Mouse (Mus musculus): ENCODE results near the gene Nhsl1. TPM values are rescaled to one million over a fixed set of nuclear protein-coding genes. Genes with fewer than 3 reads are reported as not detected.
A peak's percentile ranks its signal among the peaks of the same experiment; 100 is the strongest.

The Nhsl1 gene
- polyA plus RNA-seq, 1 experiment from 2014 or later: 17.1 TPM

- Histone ChIP-seq H3K9me3 (replicated peaks; ENCODE audit: control insufficient read depth, low read length) (no peaks in the 10 kb centered on the region), H3K27me3 (replicated peaks; ENCODE audit: control insufficient read depth, insufficient read depth, low read length) (no peaks in the 10 kb centered on the region), H3K4me2 (ENCODE audit: low read length) (no peak overlapping the region), H3K9ac (ENCODE audit: low read length) (no peak overlapping the region), H3K36me3 (ENCODE audit: control insufficient read depth, insufficient read depth, low read length) (peaks cover 8% of the 10 kb centered on the region), H3K4me3 (ENCODE audit: low read depth, low read length) (no peak overlapping the region), H3K4me1 (ENCODE audit: control insufficient read depth, insufficient read depth, low read length) (peaks cover 28% of the 10 kb centered on the region), H3K27ac (ENCODE audit: low read depth, low read length) (no peak overlapping the region)
- WGBS: 79% methylated on average over 2 of the region's 2 CpGs
- no peak for DNase-seq (ENCODE audit: low spot score)
- no peak for ATAC-seq
These were observed 189.2 kb downstream of the Nhsl1 start for GRCm38 (mm10) chr10:18507869-18508473.

DNA sequence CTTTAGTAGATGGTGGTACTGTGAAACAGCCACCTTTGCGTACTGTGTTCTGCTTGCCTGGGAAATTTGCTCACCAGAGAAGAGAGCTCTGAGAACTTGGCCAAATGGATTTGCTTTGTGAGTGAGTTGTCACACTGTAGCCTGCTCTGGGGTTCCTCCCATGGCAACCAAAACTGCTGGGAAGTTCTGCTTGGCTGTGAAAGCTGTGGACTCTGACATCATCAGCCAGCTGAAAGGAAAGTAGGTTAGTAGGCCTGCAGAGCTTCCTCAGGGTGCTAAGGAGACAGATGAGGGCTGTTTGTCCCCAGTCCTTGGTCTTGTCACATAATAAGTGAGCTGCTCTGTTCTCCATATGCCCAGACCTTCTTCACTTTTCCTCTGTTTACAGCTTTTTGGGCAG, 189.8 kb downstream of the Nhsl1 start:
- Histone ChIP-seq H3K36me3 (ENCODE audit: control insufficient read depth, insufficient read depth, low read length) (peaks cover 8% of the 10 kb centered on the region), H3K27ac (ENCODE audit: low read depth, low read length) (no peak overlapping the region), H3K9me3 (replicated peaks; ENCODE audit: control insufficient read depth, low read length) (no peaks in the 10 kb centered on the region), H3K9ac (ENCODE audit: low read length) (no peak overlapping the region), H3K4me2 (ENCODE audit: low read length) (no peak overlapping the region), H3K4me1 (ENCODE audit: control insufficient read depth, insufficient read depth, low read length) (peaks cover 28% of the 10 kb centered on the region), H3K27me3 (replicated peaks; ENCODE audit: control insufficient read depth, insufficient read depth, low read length) (no peaks in the 10 kb centered on the region), H3K4me3 (ENCODE audit: low read depth, low read length) (no peak overlapping the region)
- WGBS: 88% methylated on average over 1 of the region's 1 CpGs
- peak; percentile 39 for DNase-seq (ENCODE audit: low spot score)
- ATAC-seq: no peak

GRCm38 (mm10) chr10:18510663-18511062, 191.9 kb downstream of the Nhsl1 start:
- H3K4me3 ChIP-seq (ENCODE audit: low read depth, low read length): no peak overlapping the region
- no peak for ATAC-seq
- 59% methylated on average over 3 of the region's 3 CpGs for WGBS
- peaks cover 8% of the 10 kb centered on the region for H3K36me3 ChIP-seq (ENCODE audit: control insufficient read depth, insufficient read depth, low read length)
- H3K4me2 ChIP-seq (ENCODE audit: low read length): no peak overlapping the region
- H3K27ac ChIP-seq (ENCODE audit: low read depth, low read length): no peak overlapping the region
- no peak for DNase-seq (ENCODE audit: low spot score)
- H3K9ac ChIP-seq (ENCODE audit: low read length): no peak overlapping the region
- H3K4me1 ChIP-seq (ENCODE audit: control insufficient read depth, insufficient read depth, low read length): peaks cover 22% of the 10 kb centered on the region
- no peaks in the 10 kb centered on the region for H3K27me3 ChIP-seq (replicated peaks; ENCODE audit: control insufficient read depth, insufficient read depth, low read length)
- H3K9me3 ChIP-seq (replicated peaks; ENCODE audit: control insufficient read depth, low read length): no peaks in the 10 kb centered on the region

DNA sequence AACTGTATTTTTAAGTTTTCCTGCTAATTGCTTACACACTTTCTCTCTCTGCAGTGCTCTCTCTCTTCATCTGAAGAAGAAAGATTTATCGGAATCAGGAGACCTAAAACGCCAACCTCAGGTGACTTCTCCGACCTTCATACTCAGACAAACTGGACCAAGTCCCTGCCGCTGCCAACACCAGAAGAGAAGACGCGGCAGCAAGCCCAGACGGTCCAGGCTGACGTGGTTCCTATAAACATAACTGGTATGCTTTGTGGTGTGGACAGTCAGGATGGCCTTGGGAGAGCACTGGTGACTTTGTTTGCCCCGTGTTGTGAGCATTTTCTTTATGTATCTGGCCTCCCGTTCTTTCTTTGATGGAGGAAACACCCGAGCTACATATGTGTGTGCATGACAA, 192.7 kb downstream of the Nhsl1 start:
- H3K9me3 ChIP-seq (replicated peaks; ENCODE audit: control insufficient read depth, low read length): no peaks in the 10 kb centered on the region
- no peak overlapping the region for H3K4me2 ChIP-seq (ENCODE audit: low read length)
- DNase-seq (ENCODE audit: low spot score) (no peak), ATAC-seq (no peak)
- peaks cover 14% of the 10 kb centered on the region for H3K4me1 ChIP-seq (ENCODE audit: control insufficient read depth, insufficient read depth, low read length)
- no peak overlapping the region for H3K4me3 ChIP-seq (ENCODE audit: low read depth, low read length)
- H3K27ac ChIP-seq (ENCODE audit: low read depth, low read length): no peak overlapping the region
- no peaks in the 10 kb centered on the region for H3K27me3 ChIP-seq (replicated peaks; ENCODE audit: control insufficient read depth, insufficient read depth, low read length)
- H3K9ac ChIP-seq (ENCODE audit: low read length): no peak overlapping the region
- 92% methylated on average over 11 of the region's 11 CpGs for WGBS
- H3K36me3 ChIP-seq (ENCODE audit: control insufficient read depth, insufficient read depth, low read length): peaks cover 8% of the 10 kb centered on the region

DNA sequence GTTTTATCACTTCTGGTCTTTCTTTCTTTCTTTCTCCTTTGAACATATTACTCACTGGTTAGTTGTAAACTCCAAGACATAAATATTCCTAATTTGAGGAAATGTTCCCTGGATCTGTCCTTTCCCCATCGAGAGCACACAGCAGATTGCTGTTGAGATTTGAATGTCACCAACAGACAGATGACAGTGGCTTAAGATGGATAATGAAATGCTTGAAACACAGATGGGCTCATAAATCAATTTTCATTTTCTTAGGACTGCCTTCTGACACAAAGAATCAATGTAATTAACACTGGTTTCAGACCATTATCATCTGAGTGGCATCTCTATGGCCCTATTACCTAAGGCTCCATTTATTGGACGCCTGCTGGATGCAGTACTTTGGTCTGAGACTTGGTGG, 203.8 kb downstream of the Nhsl1 start:
- H3K36me3 ChIP-seq (ENCODE audit: control insufficient read depth, insufficient read depth, low read length): peaks cover 18% of the 10 kb centered on the region
- H3K27me3 ChIP-seq (replicated peaks; ENCODE audit: control insufficient read depth, insufficient read depth, low read length): no peaks in the 10 kb centered on the region
- ATAC-seq (peak; percentile 13; the same call in 1 of the 2 replicates), DNase-seq (ENCODE audit: low spot score) (peak; percentile 54)
- WGBS: 50% methylated on average over 2 of the region's 2 CpGs
- peak overlapping the region; percentile 61 for H3K27ac ChIP-seq (ENCODE audit: low read depth, low read length)
- peaks cover 14% of the 10 kb centered on the region; the same call in 1 of the 2 replicates for H3K4me1 ChIP-seq (ENCODE audit: control insufficient read depth, insufficient read depth, low read length)
- no peaks in the 10 kb centered on the region for H3K9me3 ChIP-seq (replicated peaks; ENCODE audit: control insufficient read depth, low read length)
- no peak overlapping the region for H3K9ac ChIP-seq (ENCODE audit: low read length)
- H3K4me2 ChIP-seq (ENCODE audit: low read length): no peak overlapping the region
- no peak overlapping the region for H3K4me3 ChIP-seq (ENCODE audit: low read depth, low read length)

GRCm38 (mm10) chr10:18525311-18525710, 206.5 kb downstream of the Nhsl1 start:
- H3K4me2 ChIP-seq (ENCODE audit: low read length): no peak overlapping the region
- DNase-seq (ENCODE audit: low spot score): no peak
- H3K4me1 ChIP-seq (ENCODE audit: control insufficient read depth, insufficient read depth, low read length): peaks cover 17% of the 10 kb centered on the region; the same call in 1 of the 2 replicates
- 75% methylated on average over 15 of the region's 15 CpGs for WGBS
- no peak overlapping the region for H3K4me3 ChIP-seq (ENCODE audit: low read depth, low read length)
- ATAC-seq: no peak
- peaks cover 18% of the 10 kb centered on the region for H3K36me3 ChIP-seq (ENCODE audit: control insufficient read depth, insufficient read depth, low read length)
- no peaks in the 10 kb centered on the region for H3K9me3 ChIP-seq (replicated peaks; ENCODE audit: control insufficient read depth, low read length)
- no peaks in the 10 kb centered on the region for H3K27me3 ChIP-seq (replicated peaks; ENCODE audit: control insufficient read depth, insufficient read depth, low read length)
- no peak overlapping the region for H3K27ac ChIP-seq (ENCODE audit: low read depth, low read length)
- no peak overlapping the region for H3K9ac ChIP-seq (ENCODE audit: low read length)

- peak overlapping the region; percentile 61; the same call in 1 of the 2 replicates for H3K27ac ChIP-seq (ENCODE audit: low read depth, low read length)
- DNase-seq (ENCODE audit: low spot score) (no peak), ATAC-seq (no peak)
- WGBS: 55% methylated on average over 9 of the region's 9 CpGs
- H3K4me3 ChIP-seq (ENCODE audit: low read depth, low read length): no peak overlapping the region
- peaks cover 17% of the 10 kb centered on the region; the same call in 1 of the 2 replicates for H3K4me1 ChIP-seq (ENCODE audit: control insufficient read depth, insufficient read depth, low read length)
- H3K9me3 ChIP-seq (replicated peaks; ENCODE audit: control insufficient read depth, low read length): no peaks in the 10 kb centered on the region
- peaks cover 18% of the 10 kb centered on the region for H3K36me3 ChIP-seq (ENCODE audit: control insufficient read depth, insufficient read depth, low read length)
- no peak overlapping the region for H3K9ac ChIP-seq (ENCODE audit: low read length)
- H3K4me2 ChIP-seq (ENCODE audit: low read length): no peak overlapping the region
- H3K27me3 ChIP-seq (replicated peaks; ENCODE audit: control insufficient read depth, insufficient read depth, low read length): no peaks in the 10 kb centered on the region
These were observed 206.9 kb downstream of the Nhsl1 start for GRCm38 (mm10) chr10:18525726-18526125.

DNA sequence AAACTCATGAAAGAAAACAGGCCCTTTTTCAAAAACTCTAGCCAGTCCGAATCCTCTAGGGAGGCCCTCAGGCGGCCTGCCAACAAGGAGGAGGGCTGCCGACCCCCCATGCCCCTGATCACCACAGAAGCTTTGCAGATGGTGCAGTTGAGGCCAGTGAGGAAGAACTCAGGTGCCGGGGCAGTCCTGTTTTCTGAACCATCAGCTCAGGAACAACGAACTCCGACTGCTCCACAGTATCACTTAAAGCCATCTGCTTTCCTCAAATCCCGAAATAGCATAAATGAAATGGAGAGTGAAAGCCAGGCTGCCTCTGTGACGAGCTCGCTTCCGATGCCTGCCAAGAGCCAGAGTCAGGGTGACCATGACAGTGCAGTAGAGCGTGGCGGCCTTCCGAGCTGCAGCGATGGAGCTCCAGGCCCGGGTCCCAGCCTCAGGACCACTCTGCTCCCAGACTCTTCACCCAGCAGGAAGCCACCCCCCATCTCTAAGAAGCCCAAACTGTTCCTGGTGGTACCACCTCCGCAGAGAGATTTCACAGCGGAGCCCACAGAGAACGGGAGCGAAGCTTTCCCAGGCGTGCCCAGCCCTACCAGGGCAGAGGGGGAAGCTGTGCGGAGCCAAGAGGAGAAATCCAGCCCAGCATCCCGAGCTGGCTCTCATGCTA, 207.5 kb downstream of the Nhsl1 start:
- DNase-seq (ENCODE audit: low spot score) (peak; percentile 56), ATAC-seq (peak; percentile 22; the same call in 1 of the 2 replicates)
- 65% methylated on average over 22 of the region's 22 CpGs for WGBS
- H3K4me2 ChIP-seq (ENCODE audit: low read length): no peak overlapping the region
- no peak overlapping the region for H3K4me3 ChIP-seq (ENCODE audit: low read depth, low read length)
- no peaks in the 10 kb centered on the region for H3K27me3 ChIP-seq (replicated peaks; ENCODE audit: control insufficient read depth, insufficient read depth, low read length)
- H3K36me3 ChIP-seq (ENCODE audit: control insufficient read depth, insufficient read depth, low read length): peaks cover 22% of the 10 kb centered on the region
- no peak overlapping the region for H3K9ac ChIP-seq (ENCODE audit: low read length)
- H3K9me3 ChIP-seq (replicated peaks; ENCODE audit: control insufficient read depth, low read length): no peaks in the 10 kb centered on the region
- peak overlapping the region; percentile 61; the same call in 1 of the 2 replicates for H3K27ac ChIP-seq (ENCODE audit: low read depth, low read length)
- peaks cover 17% of the 10 kb centered on the region; the same call in 1 of the 2 replicates for H3K4me1 ChIP-seq (ENCODE audit: control insufficient read depth, insufficient read depth, low read length)

All from forebrain, embryonic 14.5 days (tissue).